Mouse (Mus musculus): ENCODE data around the gene Atp6v1g1. TPM values are rescaled to one million over a fixed set of nuclear protein-coding genes. Genes with fewer than 3 reads are reported as not detected.

The Atp6v1g1 gene
- total RNA-seq, 2 experiments from 2014 or later: 149 to 156 TPM

GRCm38 (mm10) chr4:63543746-63544493 is 652 bp upstream of the Atp6v1g1 start:
- peak in 1 of 2 experiments; percentile 21 for DNase-seq
- intact Hi-C loops (cut with DNase I): loop anchor here (5.0 kb wide), 1 partner anchor 47 kb away; the partner anchor contains the start of gene Whrn

- intact Hi-C loops (cut with DNase I): loop anchor here (5.0 kb wide), 1 partner anchor 128 kb away; no protein-coding TSS in a partner anchor
- no peak for DNase-seq
Measured at GRCm38 (mm10) chr4:63545231-63545958, 823 bp downstream of the Atp6v1g1 start.

GRCm38 (mm10) chr4:63546441-63547055 is 2.0 kb downstream of the Atp6v1g1 start:
- no peak for DNase-seq
- intact Hi-C loops (cut with DNase I): loop anchor here (5.0 kb wide), 1 partner anchor 129 kb away; no protein-coding TSS in a partner anchor

GRCm38 (mm10) chr4:63547799-63548198 is 3.2 kb downstream of the Atp6v1g1 start:
- intact Hi-C loops (cut with DNase I): loop anchor here (5.0 kb wide), 1 partner anchor 130 kb away; no protein-coding TSS in a partner anchor
- DNase-seq: no peak

GRCm38 (mm10) chr4:63548491-63548890 is 3.9 kb downstream of the Atp6v1g1 start:
- DNase-seq: no peak
- intact Hi-C loops (cut with DNase I): loop anchor here (5.0 kb wide), 1 partner anchor 131 kb away; no protein-coding TSS in a partner anchor

- DNase-seq: no peak
- intact Hi-C loops (cut with DNase I): no loop called here
Measured at GRCm38 (mm10) chr4:63550908-63551307, 6.3 kb downstream of the Atp6v1g1 start.

GRCm38 (mm10) chr4:63552865-63553264 is 8.3 kb downstream of the Atp6v1g1 start:
- no peak for DNase-seq
- intact Hi-C loops (cut with DNase I): no loop called here

GRCm38 (mm10) chr4:63553789-63554576 is 9.4 kb downstream of the Atp6v1g1 start:
- intact Hi-C loops (cut with DNase I): no loop called here
- DNase-seq: no peak

GRCm38 (mm10) chr4:63554616-63555015 is 10.0 kb downstream of the Atp6v1g1 start:
- no peak for DNase-seq
- intact Hi-C loops (cut with DNase I): no loop called here

GRCm38 (mm10) chr4:63555111-63555510 is 10.5 kb downstream of the Atp6v1g1 start:
- DNase-seq: no peak
- intact Hi-C loops (cut with DNase I): no loop called here

- intact Hi-C loops (cut with DNase I): no loop called here
- DNase-seq: no peak
Measured at GRCm38 (mm10) chr4:63556665-63557064, 12.1 kb downstream of the Atp6v1g1 start.

GRCm38 (mm10) chr4:63557124-63558059 is 12.8 kb downstream of the Atp6v1g1 start:
- intact Hi-C loops (cut with DNase I): no loop called here
- DNase-seq: peak in 1 of 2 experiments; percentile 12

GRCm38 (mm10) chr4:63558407-63559081 is 14.0 kb downstream of the Atp6v1g1 start, which contains the start of gene Tmem268:
TSS of gene Tmem268 (plus strand) at chr4:63558781.
- intact Hi-C loops (cut with DNase I): no loop called here
- peak; percentile 87 to 88 for DNase-seq

GRCm38 (mm10) chr4:63559127-63559697 is 14.6 kb downstream of the Atp6v1g1 start:
- intact Hi-C loops (cut with DNase I): no loop called here

GRCm38 (mm10) chr4:63560079-63560478 is 15.5 kb downstream of the Atp6v1g1 start:
- intact Hi-C loops (cut with DNase I): no loop called here
- DNase-seq: peak; percentile 27 to 31

More at GRCm38 (mm10) chr4:63559127-63559697, 14.6 kb downstream of the Atp6v1g1 start:
- no peak for DNase-seq

GRCm38 (mm10) chr4:63561861-63562675 is 17.5 kb downstream of the Atp6v1g1 start:
- DNase-seq: no peak
- intact Hi-C loops (cut with DNase I): no loop called here

- DNase-seq: no peak
- intact Hi-C loops (cut with DNase I): no loop called here
Measured at GRCm38 (mm10) chr4:63562742-63563141, 18.2 kb downstream of the Atp6v1g1 start.
